Mouse (Mus musculus): ENCODE measurements around the gene Ism2.

DNA sequence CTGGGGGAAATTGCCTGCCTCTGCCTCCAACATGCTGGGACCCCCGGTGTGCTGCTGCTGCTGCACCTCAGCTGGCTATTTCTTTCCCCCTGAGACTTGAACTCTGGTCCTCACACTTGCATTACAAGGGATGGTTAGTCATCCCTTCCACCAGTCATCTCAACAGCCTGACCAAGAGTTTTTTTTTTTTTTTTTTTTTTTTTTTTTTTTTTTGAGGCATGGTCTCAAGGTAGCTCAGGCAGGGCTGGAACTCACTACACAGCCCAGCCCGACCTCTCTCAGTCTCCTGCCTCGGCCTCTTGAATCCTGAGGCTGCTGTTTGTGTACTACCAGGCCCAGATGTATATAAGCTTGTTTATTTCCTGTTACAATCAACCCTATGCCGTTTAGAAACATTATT, 15.2 kb downstream of the Ism2 start:
- TF ChIP-seq GATA1 (IDR thresholded peaks at IDR 0.05; ENCODE audit: borderline replicate concordance, low read length): no peak
- no peak for TF ChIP-seq TAL1 (conservative IDR thresholded peaks at IDR 0.05; ENCODE audit: low read depth, low read length)
- TF ChIP-seq CTCF (IDR thresholded peaks at IDR 0.05; ENCODE audit: low read depth, low read length): no peak
